Mouse (Mus musculus) kidney, postnatal 36 days (tissue): ENCODE data around the gene Hoxb7.

Experiments used
- DNase-seq, 2 experiments: peaks; one replicate each; pipeline ENCODE4 v3.0.0; 2021 to 2022; ENCODE audit warnings: mixed read lengths in 2 of 2

Hoxb7 gene

DNA sequence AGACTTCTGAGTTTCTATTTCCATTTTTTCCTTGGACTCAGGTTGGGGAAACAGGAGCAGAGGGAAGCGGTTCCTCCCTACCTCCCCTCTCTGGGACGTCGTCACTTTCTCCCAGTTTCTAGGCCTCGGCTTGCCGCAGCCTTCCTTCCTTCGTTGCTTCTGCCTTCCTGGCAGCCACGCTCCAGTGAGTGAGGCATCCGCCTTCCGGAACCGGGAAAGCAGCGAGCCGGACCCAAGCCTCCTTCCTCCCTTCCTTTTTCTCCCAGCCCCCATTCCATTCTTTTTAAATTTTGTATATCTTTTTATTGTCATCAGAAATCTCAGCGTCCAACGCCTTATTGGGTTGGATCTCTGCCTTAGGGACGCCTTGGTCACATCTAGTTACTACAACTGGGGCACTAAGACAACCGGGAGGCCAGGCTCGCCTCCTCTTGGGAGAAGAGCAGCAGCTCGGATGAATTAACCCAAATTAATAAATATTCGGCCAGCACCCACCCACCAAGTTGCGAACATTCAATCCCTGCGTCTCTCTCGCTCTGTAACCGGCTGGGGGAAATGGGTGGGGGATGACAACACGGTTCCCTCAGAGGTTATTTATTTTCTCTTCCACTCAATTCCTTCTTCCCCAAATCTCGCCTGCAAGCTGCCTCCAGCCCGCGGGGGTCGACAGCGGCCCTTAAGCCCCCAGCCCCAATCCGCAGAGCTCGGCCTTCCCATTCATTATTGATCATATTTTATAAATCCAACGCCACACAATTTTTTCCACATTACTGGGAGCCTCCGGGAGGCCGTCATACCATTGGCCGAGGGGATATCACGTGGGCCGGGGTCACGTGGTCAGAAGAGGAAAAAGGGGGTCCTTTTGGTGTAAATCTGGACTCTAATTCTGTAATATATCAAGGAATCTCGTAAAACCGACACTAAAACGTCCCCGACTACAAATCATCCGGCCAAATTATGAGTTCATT is at the start of gene Hoxb7:
Hoxb7 (plus strand) TSS at position 853 of the 968 bp plus-strand sequence.
- peak; percentile 90 to 94 for DNase-seq

- peak; percentile 53 to 79 for DNase-seq
These were observed 46.2 kb upstream of the Hoxb7 start for GRCm38 (mm10) chr11:96240211-96240610.

DNA sequence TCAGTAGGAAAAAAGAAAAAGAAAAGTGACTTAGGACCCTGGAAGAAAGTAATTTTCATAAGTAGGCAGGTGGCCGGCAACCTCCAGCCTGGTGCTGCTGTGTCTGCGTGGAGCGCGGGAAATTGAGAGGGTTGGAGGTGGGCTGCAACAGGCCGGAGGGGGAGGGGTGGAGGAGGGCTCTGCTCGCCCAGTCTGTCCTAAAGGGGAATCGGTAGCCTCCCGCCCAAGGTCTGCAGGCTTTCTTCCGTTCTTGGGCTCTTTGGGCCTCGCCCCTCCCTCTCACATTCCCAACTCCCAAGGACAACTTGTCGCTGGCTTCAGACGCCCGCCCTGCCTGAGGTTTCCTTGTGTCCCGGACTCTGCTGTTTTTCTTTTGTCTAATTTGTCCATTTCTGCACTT is 35.5 kb upstream of the Hoxb7 start:
- DNase-seq = peak; percentile 75 to 77

DNA sequence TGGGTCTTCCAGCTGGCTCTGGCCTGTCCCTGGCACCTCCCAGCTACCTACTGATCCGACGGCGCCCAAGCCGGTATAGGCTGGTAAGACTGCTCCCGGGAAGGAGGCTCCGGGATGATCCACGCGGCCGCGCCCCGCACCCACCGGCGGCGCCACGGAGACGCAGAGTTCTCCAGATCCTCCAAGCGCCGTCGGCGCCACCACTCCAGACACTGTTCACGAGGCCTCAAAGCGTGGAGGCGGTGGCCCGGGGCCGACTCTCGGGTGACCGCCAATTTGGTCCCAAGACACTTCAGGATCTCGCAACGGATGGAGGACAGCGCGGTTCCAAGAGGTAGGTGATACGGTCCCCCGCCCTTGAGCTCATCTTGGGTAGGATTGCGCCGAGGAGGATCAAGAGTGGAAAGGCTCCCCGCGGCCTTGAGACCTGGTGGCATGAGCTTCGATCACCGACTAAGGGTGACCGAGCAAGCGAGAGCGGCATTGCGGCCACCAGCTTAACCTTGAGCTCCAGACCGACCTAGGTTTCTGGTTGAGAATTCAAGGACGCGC is 34.9 kb upstream of the Hoxb7 start:
- DNase-seq = peak; percentile 71 to 79

DNA sequence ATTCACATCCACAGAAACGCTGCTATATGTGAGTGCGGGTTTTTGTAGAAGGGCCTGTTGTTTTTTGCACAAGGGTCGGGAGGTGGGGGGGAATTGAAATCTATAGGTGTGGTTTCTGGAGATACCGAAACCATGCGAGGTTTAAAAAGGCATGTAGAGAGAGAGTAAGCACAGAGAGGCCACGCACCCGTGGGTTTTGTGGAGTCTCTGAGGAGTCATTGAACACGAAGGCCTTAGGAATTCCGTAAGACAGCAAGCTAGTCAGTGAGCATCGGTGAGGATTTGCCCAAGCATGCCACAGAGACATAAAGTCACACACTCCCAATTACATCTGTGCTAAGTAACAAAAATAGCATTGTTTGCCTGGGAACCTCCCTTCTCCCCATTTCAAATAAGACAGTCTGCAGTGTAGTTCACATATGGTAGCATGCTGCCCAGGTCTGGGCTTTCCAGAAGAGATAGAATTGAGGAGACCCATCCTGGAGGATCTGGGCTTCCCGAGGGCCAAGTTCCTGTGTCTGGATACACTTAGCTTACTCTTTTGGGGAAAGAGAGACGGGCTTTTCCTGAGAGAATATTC is 33.8 kb upstream of the Hoxb7 start:
- no peak for DNase-seq

- peak; percentile 77 to 91 for DNase-seq
These were observed 32.2 kb upstream of the Hoxb7 start for GRCm38 (mm10) chr11:96254221-96254620.

DNA sequence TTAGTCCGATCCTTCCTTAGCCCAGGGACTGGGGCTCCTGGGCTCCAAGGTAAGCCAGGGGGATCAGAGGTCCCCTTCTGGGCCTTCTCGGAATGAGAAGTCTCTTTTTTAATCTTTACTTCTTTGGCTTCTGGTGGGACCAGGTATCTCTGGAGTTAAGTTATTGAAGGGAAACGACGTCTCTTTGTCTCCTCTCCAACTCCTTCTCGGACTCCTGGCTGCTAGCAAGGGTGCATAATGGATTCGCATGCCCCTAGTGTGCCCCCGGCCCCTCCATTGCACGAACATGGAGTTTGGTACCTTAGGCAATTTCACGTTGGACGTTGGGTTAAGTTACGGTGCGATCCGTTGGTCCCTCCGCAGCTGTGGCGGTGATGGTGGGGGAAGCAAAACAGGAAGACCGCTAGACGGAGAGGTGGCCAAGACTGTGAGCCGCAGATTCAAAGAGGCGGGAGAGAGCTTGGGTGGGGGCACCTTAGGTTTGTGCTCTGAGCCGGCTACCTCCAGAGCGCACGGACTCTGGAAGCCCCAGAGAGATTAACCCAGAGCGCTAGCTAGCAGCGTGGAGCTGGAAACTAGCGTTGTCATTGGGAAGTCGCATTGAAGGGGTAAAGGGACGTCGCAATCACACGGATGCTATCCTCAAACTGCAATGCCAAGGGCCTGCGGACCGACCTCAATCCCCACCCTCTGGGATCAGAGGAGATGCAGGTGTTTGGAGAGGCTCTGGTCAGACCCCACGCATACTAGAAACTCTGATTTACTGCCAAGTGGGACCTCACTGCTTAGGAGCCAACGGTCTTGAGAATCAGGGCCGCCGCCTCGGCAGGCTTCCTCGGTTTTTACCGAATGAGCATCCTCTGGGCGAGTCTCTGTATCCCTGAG is 31.1 kb upstream of the Hoxb7 start:
- no peak for DNase-seq

DNA sequence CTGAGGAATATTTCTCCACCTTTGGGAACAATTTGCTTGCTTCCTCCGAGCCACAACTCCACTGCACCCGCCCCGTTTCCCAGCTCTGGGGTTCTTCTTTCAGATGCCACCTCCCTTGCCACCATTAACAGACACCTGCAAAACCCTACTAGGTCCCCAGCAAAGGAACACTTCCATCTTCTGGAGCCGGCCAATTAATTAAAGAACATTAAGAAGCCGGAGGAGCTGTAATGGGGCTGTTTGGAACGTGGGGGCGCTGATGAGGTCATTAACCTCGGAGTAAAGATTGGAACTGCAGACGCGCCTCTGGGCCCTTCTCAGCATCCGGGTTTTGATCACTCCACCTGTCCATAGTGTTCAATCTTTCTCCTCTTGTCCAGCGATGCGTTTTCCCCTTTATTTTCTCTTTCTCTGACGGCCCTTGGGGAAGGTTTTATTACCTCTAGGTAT is 30.4 kb upstream of the Hoxb7 start:
- DNase-seq = no peak

DNA sequence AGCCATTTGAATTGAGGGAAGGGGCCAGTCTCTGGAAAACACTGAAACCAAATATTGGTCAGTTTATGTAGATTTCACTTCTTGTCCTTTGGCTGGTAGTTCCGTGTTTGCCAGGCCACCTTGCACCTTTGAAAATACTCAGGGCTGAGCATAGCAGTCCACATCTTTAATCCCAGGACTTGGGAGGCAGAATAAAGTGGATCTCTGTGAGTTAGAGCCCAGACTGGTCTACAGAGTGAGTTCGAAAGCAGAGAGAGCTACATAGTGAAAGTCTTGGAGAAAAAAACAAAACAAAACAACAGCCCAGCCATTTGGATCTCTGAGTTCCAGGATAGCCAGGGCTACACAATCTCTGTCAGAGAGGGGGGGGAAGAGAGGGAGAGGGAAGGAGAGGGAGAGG is 29.3 kb upstream of the Hoxb7 start:
- DNase-seq = no peak

DNA sequence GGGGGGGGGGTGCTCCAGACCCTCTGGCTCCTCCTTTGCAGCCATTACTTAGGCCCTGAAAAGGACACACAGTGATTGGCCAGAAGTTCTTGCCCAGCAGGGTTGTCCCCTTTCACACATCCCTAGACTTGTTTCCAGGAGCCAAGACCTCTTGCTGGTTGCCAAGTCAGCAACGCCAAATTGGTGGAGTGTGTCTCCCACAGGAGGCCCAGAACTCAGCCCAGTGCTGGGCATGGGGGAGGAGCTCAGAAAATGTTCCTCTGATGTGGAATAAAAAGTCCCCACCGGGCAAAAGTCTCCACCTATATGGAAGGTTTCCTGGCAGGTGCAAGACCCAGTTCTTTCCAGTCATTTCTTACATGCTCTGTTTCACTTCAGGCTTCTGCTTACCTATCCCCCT is 27.4 kb upstream of the Hoxb7 start:
- peak; percentile 81 to 90 for DNase-seq

- DNase-seq = no peak
These were observed 26.9 kb upstream of the Hoxb7 start for GRCm38 (mm10) chr11:96259511-96259910.

GRCm38 (mm10) chr11:96260310-96260970 is 26.0 kb upstream of the Hoxb7 start:
- peak; percentile 62 for DNase-seq

DNA sequence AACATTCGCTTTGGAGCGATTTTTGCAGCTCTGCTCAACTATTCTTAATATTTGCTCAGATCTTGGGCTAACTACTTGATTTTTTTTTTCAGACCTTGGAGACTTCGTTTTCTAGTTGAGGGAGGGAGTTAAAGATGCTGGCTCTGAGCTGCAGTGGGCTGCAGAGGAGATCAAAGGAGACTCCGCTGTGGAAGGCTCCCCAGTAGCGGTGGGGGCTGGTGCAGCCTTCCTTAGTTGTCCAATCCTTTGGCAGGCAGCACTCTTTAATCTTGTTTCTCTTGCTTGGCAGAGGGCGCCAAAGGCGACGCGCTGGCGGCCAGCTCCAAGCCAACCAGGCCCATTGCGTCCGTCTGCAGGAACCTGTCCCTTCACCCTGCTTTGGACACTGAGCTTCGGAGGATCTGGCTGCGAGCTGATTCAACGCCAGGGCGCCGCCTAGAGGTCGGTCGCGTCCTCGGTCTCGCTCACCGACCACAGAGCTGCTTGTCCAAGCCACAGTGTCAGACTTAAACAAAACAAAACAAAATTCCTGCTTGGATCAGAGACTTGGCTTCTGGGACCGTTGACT is 25.0 kb upstream of the Hoxb7 start:
- DNase-seq = peak; percentile 94 to 97

DNA sequence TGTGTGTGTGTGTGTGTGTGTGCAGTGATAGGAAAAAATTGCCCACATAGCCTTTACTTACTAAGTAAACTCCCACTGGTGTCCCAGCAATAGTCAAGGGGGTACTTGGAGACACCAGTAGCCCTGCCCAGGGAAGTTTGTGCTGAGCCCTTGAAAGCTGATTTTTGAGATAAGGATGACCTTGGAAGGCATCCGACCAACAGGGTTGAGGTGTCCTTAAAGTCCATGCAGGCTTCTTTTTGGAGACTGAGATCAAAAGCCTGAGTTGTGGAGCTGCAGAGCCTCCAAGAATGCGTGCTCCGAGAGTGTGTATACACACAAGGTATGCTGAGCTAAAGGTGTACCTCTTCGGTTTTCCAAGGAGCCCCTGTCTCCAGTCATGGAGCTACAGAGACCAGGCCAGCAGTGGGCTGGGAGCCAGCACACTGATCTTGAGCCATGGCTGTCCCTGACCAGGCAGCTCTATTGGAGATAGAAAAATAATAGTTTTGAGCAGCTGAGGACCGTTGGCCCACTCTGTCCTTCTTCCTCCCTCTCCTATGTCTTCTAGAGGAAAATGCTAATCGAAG is 24.1 kb upstream of the Hoxb7 start:
- DNase-seq = peak in 1 of 2 experiments; percentile 45

- peak in 1 of 2 experiments; percentile 25 for DNase-seq
These were observed 22.6 kb upstream of the Hoxb7 start for GRCm38 (mm10) chr11:96263636-96264389.

- DNase-seq = no peak
These were observed 21.9 kb upstream of the Hoxb7 start for GRCm38 (mm10) chr11:96264390-96265020.

DNA sequence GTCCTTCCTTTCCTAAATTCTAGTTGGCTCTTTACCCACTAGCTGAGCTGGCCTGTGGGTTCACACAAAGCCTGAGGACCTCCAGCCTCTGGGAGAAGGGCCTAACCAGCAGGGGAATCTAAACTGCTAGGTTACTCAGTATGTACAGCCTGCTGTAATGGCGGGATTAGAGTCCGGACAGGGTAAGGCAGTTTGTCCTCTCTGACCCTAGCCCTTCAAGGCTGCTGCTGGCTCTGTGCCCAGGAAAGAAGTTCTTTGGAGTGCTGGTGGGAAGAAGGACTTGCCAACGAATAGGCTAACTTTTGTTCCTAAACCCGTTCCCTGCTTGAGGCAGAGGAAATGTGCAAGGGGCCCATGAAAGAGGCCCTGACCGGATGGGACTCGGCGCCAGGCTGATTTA is 20.5 kb upstream of the Hoxb7 start:
- peak; percentile 93 for DNase-seq

DNA sequence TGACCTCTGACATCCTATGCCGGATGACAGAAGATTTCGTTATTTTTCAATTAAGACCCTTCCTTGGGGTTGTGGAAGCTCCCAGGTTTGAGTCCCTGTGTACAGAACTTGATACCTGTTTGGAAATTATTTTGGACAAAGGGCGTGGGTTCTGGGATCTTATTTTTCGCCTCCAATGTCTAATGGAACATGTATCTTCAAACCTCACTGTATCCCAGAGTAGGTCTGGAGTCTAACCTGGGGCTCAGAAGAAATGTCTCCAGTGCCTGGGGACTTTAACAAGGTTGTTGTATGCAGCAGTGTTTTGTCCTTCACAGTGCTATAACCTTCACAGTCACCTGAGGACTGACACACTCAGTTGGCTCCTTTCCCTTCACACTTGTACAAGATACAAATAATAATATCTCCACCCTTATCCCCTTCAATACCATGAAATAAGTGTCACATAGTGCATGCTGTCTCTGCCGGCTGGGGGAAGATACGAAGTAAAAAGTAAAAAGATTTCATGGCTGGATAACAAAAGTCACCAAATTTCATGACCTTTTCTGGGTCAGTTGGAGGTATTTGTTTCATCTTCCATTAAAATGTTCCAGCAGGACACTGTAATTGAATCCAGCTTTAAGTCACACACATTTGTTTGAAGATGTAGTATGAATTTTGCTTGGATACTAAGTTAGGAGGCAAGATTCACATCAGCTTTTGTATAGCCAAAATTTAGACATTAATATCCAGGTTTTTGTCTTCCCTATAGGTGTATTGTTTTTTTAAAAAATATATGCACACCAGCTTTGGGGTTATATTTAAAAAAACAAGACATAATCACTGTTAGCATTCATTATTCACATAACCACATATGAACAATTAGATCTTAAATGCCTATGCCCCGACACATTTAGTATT is 19.2 kb upstream of the Hoxb7 start:
- peak; percentile 0 to 1 for DNase-seq
